ENCODE assay signal across 10 mouse cellular contexts in the genomic region with DNA sequence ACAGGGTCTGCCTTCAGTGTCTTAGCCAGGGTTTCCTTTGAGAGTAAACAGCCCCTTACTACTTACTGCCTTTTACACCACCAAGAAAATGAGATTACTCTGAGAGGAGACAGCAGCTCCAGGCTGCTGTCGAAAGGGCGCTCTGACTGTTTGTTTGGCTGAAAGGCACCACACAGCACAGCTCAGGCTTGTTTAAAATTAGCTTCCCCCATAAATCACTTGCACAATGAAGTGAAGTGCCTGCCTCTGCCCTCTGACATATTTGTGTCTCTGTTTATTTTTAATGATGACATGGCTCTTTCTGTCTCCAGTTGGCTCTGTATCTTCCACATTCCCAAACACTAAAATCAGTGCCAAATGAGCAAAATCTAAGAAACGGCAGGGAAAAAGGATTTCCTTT.
DNase-seq lines count a peak whose midpoint lies in the region; ATAC-seq lines count a peak whose summit lies in the region.
"Had no signal": no experiment of that assay in that cellular context is flagged by ENCODE, and none has a peak within 500 bp of the region (broad histone marks: within the 10 kb centered on the region; RNA-seq: fewer than 3 reads in every experiment).

No protein-coding gene starts in this region.

- H3K9ac ChIP-seq in hindbrain, embryonic 16.5 days (ENCODE audit: low read depth, low read length): no peak overlapping the region
- H3K9ac ChIP-seq in hindbrain, embryonic 13.5 days: no peak overlapping the region; the same call in 1 of the 2 replicates
- no peak overlapping the region for H3K9ac ChIP-seq in kidney, embryonic 14.5 days (ENCODE audit: low read depth, low read length)
- H3K9ac ChIP-seq: midbrain, embryonic 12.5 days had no signal

- no peaks in the 10 kb centered on the region for H3K9me3 ChIP-seq in hindbrain, embryonic 16.5 days (ENCODE audit: control insufficient read depth, low read length)
- H3K9me3 ChIP-seq in hindbrain, embryonic 13.5 days: no peaks in the 10 kb centered on the region
- H3K9me3 ChIP-seq in kidney, embryonic 14.5 days (ENCODE audit: control insufficient read depth, low read length): no peaks in the 10 kb centered on the region
- H3K9me3 ChIP-seq: midbrain, embryonic 12.5 days had no signal

- H3K27me3 ChIP-seq in hindbrain, embryonic 16.5 days (replicated peaks; ENCODE audit: control insufficient read depth, insufficient read depth, low read length): no peaks in the 10 kb centered on the region
- no peaks in the 10 kb centered on the region for H3K27me3 ChIP-seq in hindbrain, embryonic 13.5 days
- H3K27me3 ChIP-seq in kidney, embryonic 14.5 days (ENCODE audit: control insufficient read depth, insufficient read depth, low read length): no peaks in the 10 kb centered on the region
- H3K27me3 ChIP-seq: midbrain, embryonic 12.5 days had no signal

- 0 out of 2 replicates have a peak overlapping the region, but pooled peaks have one; percentile 34 for H3K27ac ChIP-seq in hindbrain, embryonic 16.5 days (ENCODE audit: low read depth, low read length)
- H3K27ac ChIP-seq in hindbrain, embryonic 13.5 days: no peak overlapping the region
- H3K27ac ChIP-seq in kidney, embryonic 14.5 days (ENCODE audit: low read depth, low read length): no peak overlapping the region
- H3K27ac ChIP-seq: midbrain, embryonic 12.5 days had no signal

- ATAC-seq in hindbrain, embryonic 16.5 days: peak; percentile 71
- ATAC-seq in hindbrain, embryonic 13.5 days (ENCODE audit: low FRiP score): no peak
- ATAC-seq in kidney, embryonic 14.5 days (ENCODE audit: low FRiP score, low TSS enrichment): peak; percentile 39; the same call in 1 of the 2 replicates
- no peak for ATAC-seq in inflammation-experienced regulatory T-cells, adult 6 months

- peak; percentile 39 for DNase-seq in embryo, embryonic 10.5 days (ENCODE audit: low spot score)
- DNase-seq in lung, postnatal 4 days: peak; percentile 34 to 75
- no peak for DNase-seq in thymus, postnatal 14 days
- DNase-seq in left cerebral cortex, adult 9 months (ENCODE audit: low spot score in 2 of 2): no peak
- DNase-seq: cerebellum, adult 11 months had no signal

- H3K4me2 ChIP-seq in hindbrain, embryonic 16.5 days (ENCODE audit: low read length): no peak overlapping the region
- H3K4me2 ChIP-seq in hindbrain, embryonic 13.5 days: no peak overlapping the region
- no peak overlapping the region for H3K4me2 ChIP-seq in kidney, embryonic 14.5 days (replicated peaks; ENCODE audit: low read depth, low read length)
- H3K4me2 ChIP-seq: midbrain, embryonic 12.5 days had no signal

- H3K4me3 ChIP-seq in hindbrain, embryonic 16.5 days (ENCODE audit: low read length): no peak overlapping the region
- H3K4me3 ChIP-seq in hindbrain, embryonic 13.5 days: no peak overlapping the region
- no peak overlapping the region for H3K4me3 ChIP-seq in kidney, embryonic 14.5 days (ENCODE audit: low read length)
- H3K4me3 ChIP-seq: midbrain, embryonic 12.5 days had no signal

- H3K36me3 ChIP-seq in hindbrain, embryonic 16.5 days (ENCODE audit: control insufficient read depth, insufficient read depth, low read length): no peaks in the 10 kb centered on the region
- no peaks in the 10 kb centered on the region for H3K36me3 ChIP-seq in hindbrain, embryonic 13.5 days
- H3K36me3 ChIP-seq in kidney, embryonic 14.5 days (ENCODE audit: control insufficient read depth, insufficient read depth, low read length): no peaks in the 10 kb centered on the region
- H3K36me3 ChIP-seq: midbrain, embryonic 12.5 days had no signal

- H3K4me1 ChIP-seq in hindbrain, embryonic 16.5 days (ENCODE audit: control insufficient read depth, insufficient read depth, low read depth, low read length): peaks cover 8% of the 10 kb centered on the region
- H3K4me1 ChIP-seq in hindbrain, embryonic 13.5 days (replicated peaks): peaks cover 13% of the 10 kb centered on the region; the same call in 1 of the 2 replicates
- H3K4me1 ChIP-seq in kidney, embryonic 14.5 days (ENCODE audit: control insufficient read depth, insufficient read depth, low read length): 0 out of 2 replicates have a peak, but pooled peaks cover 4% of the 10 kb centered on the region
- H3K4me1 ChIP-seq: midbrain, embryonic 12.5 days had no signal

- 29% methylated on average over 3 of the region's 3 CpGs for WGBS in hindbrain, embryonic 16.5 days
- WGBS in hindbrain, embryonic 13.5 days: 37% methylated on average over 3 of the region's 3 CpGs
- 25% methylated on average over 3 of the region's 3 CpGs for WGBS in kidney, embryonic 14.5 days

Comparison
In these comparisons a context has a peak if more than half of its experiments do, and no peak if none do; other contexts are left out.
1. ATAC-seq: peak in hindbrain, embryonic 16.5 days (single experiment) and kidney, embryonic 14.5 days (single experiment); none in hindbrain, embryonic 13.5 days (single experiment) and inflammation-experienced regulatory T-cells, adult 6 months (single experiment).
2. DNase-seq: peak in embryo, embryonic 10.5 days (single experiment) and lung, postnatal 4 days (2 of 2); none in thymus, postnatal 14 days (single experiment) and left cerebral cortex, adult 9 months (0 of 2).